Mouse (Mus musculus) embryonic facial prominence, embryonic 10.5 days (tissue): ENCODE results near the gene Tmeff1. TPM values are rescaled to one million over a fixed set of nuclear protein-coding genes. Genes with fewer than 3 reads are reported as not detected.
A peak's percentile ranks its signal among the peaks of the same experiment; 100 is the strongest.
"Not testable (repeated sequence)": the region's sequence is repeated elsewhere in the genome, so short reads cannot be mapped to it uniquely, and the experiment has no call there.

Source experiments
- DNase-seq: peaks from one replicate; pipeline ENCODE4 v3.0.0-alpha.2; 2017; ENCODE audit warnings: low spot score
- H3K27ac ChIP-seq: fragments of 300-500 bp; sonication (generic); replicated peaks from 2 replicates; pipeline ENCODE4 v1.5.1; 2016; ENCODE audit warnings: mild to moderate bottlenecking
- H3K27me3 ChIP-seq: fragments of 300-500 bp; sonication (generic); replicated peaks from 2 replicates; pipeline ENCODE4 v1.6.1; 2016; ENCODE audit warnings: low read depth, mild to moderate bottlenecking; ENCODE audit not compliant: poor library complexity, severe bottlenecking
- H3K36me3 ChIP-seq: fragments of 300-500 bp; sonication (generic); replicated peaks from 2 replicates; pipeline ENCODE4 v1.6.1; 2016; ENCODE audit warnings: mild to moderate bottlenecking, moderate library complexity
- H3K4me1 ChIP-seq: fragments of 300-500 bp; sonication (generic); 2 replicates; pipeline ENCODE4 v1.6.1; 2016
- H3K4me3 ChIP-seq: fragments of 300-500 bp; sonication (generic); 2 replicates; pipeline ENCODE4 v1.5.1; 2016; ENCODE audit warnings: mild to moderate bottlenecking, moderate library complexity
- H3K9me3 ChIP-seq: fragments of 300-500 bp; sonication (generic); 2 replicates; pipeline ENCODE4 v1.6.1; 2016; ENCODE audit warnings: mild to moderate bottlenecking
- WGBS: fragments of 180-500 bp; shearing (Covaris S2); methylation state at CpG from one replicate; pipeline ENCODE4 v1.1.7; 2016; 5-methylcytosine and 5-hydroxymethylcytosine counted together
- polyA plus RNA-seq: library from polyadenylated mRNA; unstranded; fragments of >200 nt; fragmentation: Nextera tagmentation; extraction: Ambion mirVana; gene quantifications from 2 replicates; pipeline ENCODE4 v1.2.1, GENCODE M21; 2016

The Tmeff1 gene
- polyA plus RNA-seq, 1 experiment from 2014 or later, result 110 TPM

- Histone ChIP-seq H3K27ac (no peak overlapping the region), H3K9me3 (no peaks in the 10 kb centered on the region), H3K4me3 (no peak overlapping the region), H3K27me3 (no peaks in the 10 kb centered on the region), H3K4me1 (no peaks in the 10 kb centered on the region), H3K36me3 (peaks cover 91% of the 10 kb centered on the region)
- 87% methylated on average over 6 of the region's 6 CpGs for WGBS
- no peak for DNase-seq
These were observed 82.3 kb downstream of the Tmeff1 start for GRCm38 (mm10) chr4:48667279-48667678.

GRCm38 (mm10) chr4:48672915-48673314 is 87.9 kb downstream of the Tmeff1 start:
- peaks cover 96% of the 10 kb centered on the region for H3K36me3 ChIP-seq
- no peaks in the 10 kb centered on the region for H3K4me1 ChIP-seq
- WGBS, result 95% methylated on average over 5 of the region's 5 CpGs
- no peaks in the 10 kb centered on the region for H3K27me3 ChIP-seq
- no peak overlapping the region for H3K27ac ChIP-seq
- DNase-seq, result no peak
- no peaks in the 10 kb centered on the region for H3K9me3 ChIP-seq
- H3K4me3 ChIP-seq, result no peak overlapping the region

GRCm38 (mm10) chr4:48674412-48674811 is 89.4 kb downstream of the Tmeff1 start:
- DNase-seq, result no peak
- Histone ChIP-seq H3K36me3 (peaks cover 85% of the 10 kb centered on the region), H3K9me3 (no peaks in the 10 kb centered on the region), H3K4me3 (no peak overlapping the region), H3K27ac (no peak overlapping the region), H3K4me1 (no peaks in the 10 kb centered on the region), H3K27me3 (no peaks in the 10 kb centered on the region)
- WGBS, result 95% methylated on average over 7 of the region's 7 CpGs

GRCm38 (mm10) chr4:48676570-48677185 is 91.7 kb downstream of the Tmeff1 start:
- H3K27me3 ChIP-seq, result no peaks in the 10 kb centered on the region
- peaks cover 62% of the 10 kb centered on the region for H3K36me3 ChIP-seq
- no peak for DNase-seq
- H3K27ac ChIP-seq, result no peak overlapping the region
- WGBS, result 94% methylated on average over 13 of the region's 13 CpGs
- peaks cover 7% of the 10 kb centered on the region; the same call in 1 of the 2 replicates for H3K4me1 ChIP-seq
- no peak overlapping the region for H3K4me3 ChIP-seq
- H3K9me3 ChIP-seq, result no peaks in the 10 kb centered on the region

GRCm38 (mm10) chr4:48677276-48677675 is 92.3 kb downstream of the Tmeff1 start:
- Histone ChIP-seq H3K36me3 (peaks cover 56% of the 10 kb centered on the region), H3K4me3 (no peak overlapping the region), H3K27me3 (no peaks in the 10 kb centered on the region), H3K4me1 (peaks cover 7% of the 10 kb centered on the region; the same call in 1 of the 2 replicates), H3K9me3 (no peaks in the 10 kb centered on the region), H3K27ac (no peak overlapping the region)
- 93% methylated on average over 8 of the region's 8 CpGs for WGBS
- no peak for DNase-seq

GRCm38 (mm10) chr4:48677812-48678211 is 92.8 kb downstream of the Tmeff1 start:
- peaks cover 51% of the 10 kb centered on the region for H3K36me3 ChIP-seq
- DNase-seq, result no peak
- H3K4me3 ChIP-seq, result no peak overlapping the region
- H3K27me3 ChIP-seq, result no peaks in the 10 kb centered on the region
- H3K9me3 ChIP-seq, result no peaks in the 10 kb centered on the region
- H3K4me1 ChIP-seq, result peaks cover 7% of the 10 kb centered on the region; the same call in 1 of the 2 replicates
- WGBS, result 79% methylated on average over 2 of the region's 2 CpGs
- no peak overlapping the region for H3K27ac ChIP-seq

GRCm38 (mm10) chr4:48678793-48679192 is 93.8 kb downstream of the Tmeff1 start:
- Histone ChIP-seq H3K4me3 (no peak overlapping the region), H3K9me3 (no peaks in the 10 kb centered on the region), H3K36me3 (peaks cover 41% of the 10 kb centered on the region), H3K4me1 (peaks cover 7% of the 10 kb centered on the region; the same call in 1 of the 2 replicates), H3K27me3 (no peaks in the 10 kb centered on the region), H3K27ac (no peak overlapping the region)
- DNase-seq, result no peak
- 92% methylated on average over 9 of the region's 9 CpGs for WGBS

- H3K36me3 ChIP-seq, result peaks cover 31% of the 10 kb centered on the region
- 76% methylated on average over 5 of the region's 6 CpGs for WGBS
- not testable (repeated sequence) for H3K9me3 ChIP-seq, H3K4me3 ChIP-seq, DNase-seq, H3K27me3 ChIP-seq, H3K4me1 ChIP-seq, H3K27ac ChIP-seq
These were observed 94.8 kb downstream of the Tmeff1 start for GRCm38 (mm10) chr4:48679728-48680127.

- H3K27ac ChIP-seq, result no peak overlapping the region
- H3K4me1 ChIP-seq, result peaks cover 12% of the 10 kb centered on the region
- no peaks in the 10 kb centered on the region for H3K9me3 ChIP-seq
- WGBS, result 63% methylated on average over 7 of the region's 7 CpGs
- H3K27me3 ChIP-seq, result no peaks in the 10 kb centered on the region
- peaks cover 27% of the 10 kb centered on the region for H3K36me3 ChIP-seq
- no peak overlapping the region for H3K4me3 ChIP-seq
- DNase-seq, result no peak
These were observed 95.2 kb downstream of the Tmeff1 start for GRCm38 (mm10) chr4:48680214-48680613.

GRCm38 (mm10) chr4:48680648-48681343 is 95.8 kb downstream of the Tmeff1 start:
- Histone ChIP-seq H3K36me3 (peaks cover 21% of the 10 kb centered on the region), H3K27me3 (no peaks in the 10 kb centered on the region), H3K27ac (no peak overlapping the region), H3K4me1 (peaks cover 12% of the 10 kb centered on the region), H3K9me3 (no peaks in the 10 kb centered on the region), H3K4me3 (no peak overlapping the region)
- peak; percentile 37 for DNase-seq
- whole genome bisulfite sequencing, result 48% methylated on average over 10 of the region's 11 CpGs

GRCm38 (mm10) chr4:48683126-48683525 is 98.2 kb downstream of the Tmeff1 start:
- H3K4me3 ChIP-seq, result no peak overlapping the region
- H3K27me3 ChIP-seq, result no peaks in the 10 kb centered on the region
- no peak overlapping the region for H3K27ac ChIP-seq
- H3K36me3 ChIP-seq, result peaks cover 3% of the 10 kb centered on the region; the same call in 1 of the 2 replicates
- DNase-seq, result no peak
- WGBS, result 80% methylated on average over 8 of the region's 8 CpGs
- peaks cover 12% of the 10 kb centered on the region for H3K4me1 ChIP-seq
- no peaks in the 10 kb centered on the region for H3K9me3 ChIP-seq

- 94% methylated on average over 21 of the region's 21 CpGs for WGBS
These were observed 98.7 kb downstream of the Tmeff1 start for GRCm38 (mm10) chr4:48683633-48684209.

More at GRCm38 (mm10) chr4:48683633-48684209, 98.7 kb downstream of the Tmeff1 start:
- DNase-seq, H3K4me3 ChIP-seq, H3K36me3 ChIP-seq, H3K27me3 ChIP-seq, H3K27ac ChIP-seq, H3K9me3 ChIP-seq: not testable (repeated sequence)
- peaks cover 12% of the 10 kb centered on the region for H3K4me1 ChIP-seq
